Comparison of ENCODE assay signal across 15 mouse cellular contexts in the genomic region with DNA sequence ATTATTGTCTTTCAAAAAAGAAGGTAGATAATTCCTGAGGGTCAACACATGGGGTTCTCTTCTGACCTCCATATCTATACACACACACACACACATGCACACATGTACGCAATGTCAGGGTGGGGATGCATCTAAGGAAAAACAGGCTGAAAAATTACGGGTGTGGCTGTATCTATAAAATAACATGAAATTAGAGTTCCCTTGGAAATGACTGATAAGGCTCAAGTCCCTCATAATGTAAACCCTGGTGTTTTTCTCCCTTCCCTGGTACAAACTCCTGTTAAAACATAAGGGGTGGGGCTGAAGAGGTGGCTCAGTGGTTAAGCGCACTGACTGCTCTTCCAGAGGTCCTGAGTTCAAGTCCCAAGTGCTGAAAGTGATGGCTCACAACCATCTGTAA. TPM values are rescaled to one million over a fixed set of nuclear protein-coding genes. Genes with fewer than 3 reads are reported as not detected.
DNase-seq lines count a peak whose midpoint lies in the region; ATAC-seq and TF ChIP-seq lines count a peak whose summit lies in the region.
"Had no signal": no experiment of that assay in that cellular context is flagged by ENCODE, and none has a peak within 500 bp of the region (broad histone marks: within the 10 kb centered on the region; RNA-seq: fewer than 3 reads in every experiment).

No protein-coding gene starts in this region.

- H3K4me2 ChIP-seq in intestine, embryonic 15.5 days (replicated peaks) = peak overlapping the region; percentile 58; the same call in 1 of the 2 replicates
- no peak overlapping the region for H3K4me2 ChIP-seq in intestine, embryonic 16.5 days (ENCODE audit: low read depth, low read length)
- no peak overlapping the region; the same call in 1 of the 2 replicates for H3K4me2 ChIP-seq in liver, embryonic 16.5 days (ENCODE audit: low read depth, low read length)

- no peaks in the 10 kb centered on the region for H3K36me3 ChIP-seq in intestine, embryonic 15.5 days
- H3K36me3 ChIP-seq in intestine, embryonic 16.5 days (ENCODE audit: control insufficient read depth, insufficient read depth, low read length) = no peaks in the 10 kb centered on the region
- H3K36me3 ChIP-seq in E14TG2a.4 (ENCODE audit: insufficient read depth, low read length) = peaks cover 31% of the 10 kb centered on the region
- H3K36me3 ChIP-seq in liver, embryonic 16.5 days (ENCODE audit: control insufficient read depth, insufficient read depth) = no peaks in the 10 kb centered on the region

- H3K4me3 ChIP-seq in intestine, embryonic 15.5 days (replicated peaks) = no peak overlapping the region
- no peak overlapping the region for H3K4me3 ChIP-seq in intestine, embryonic 16.5 days (ENCODE audit: low read length)
- H3K4me3 ChIP-seq in E14TG2a.4 (replicated peaks; ENCODE audit: low read length) = peak overlapping the region; percentile 26
- H3K4me3 ChIP-seq in liver, embryonic 16.5 days (ENCODE audit: low read depth, low read length) = no peak overlapping the region

- no peak for ATAC-seq in intestine, embryonic 15.5 days
- ATAC-seq in intestine, embryonic 16.5 days = no peak
- peak; percentile 48 for ATAC-seq in liver, embryonic 16.5 days (ENCODE audit: low read depth)
- ATAC-seq: lung, postnatal 0 days had no signal

- H3K27me3 ChIP-seq in intestine, embryonic 15.5 days (replicated peaks) = no peaks in the 10 kb centered on the region
- no peaks in the 10 kb centered on the region for H3K27me3 ChIP-seq in intestine, embryonic 16.5 days (replicated peaks; ENCODE audit: control insufficient read depth, insufficient read depth, low read length)
- no peaks in the 10 kb centered on the region for H3K27me3 ChIP-seq in E14TG2a.4 (ENCODE audit: insufficient read depth, low read length)
- no peaks in the 10 kb centered on the region for H3K27me3 ChIP-seq in liver, embryonic 16.5 days (ENCODE audit: control insufficient read depth, insufficient read depth, low read depth, low read length)

- no peaks in the 10 kb centered on the region for H3K4me1 ChIP-seq in intestine, embryonic 15.5 days (replicated peaks)
- H3K4me1 ChIP-seq in intestine, embryonic 16.5 days (ENCODE audit: control insufficient read depth, insufficient read depth, low read length) = peaks cover 11% of the 10 kb centered on the region; the same call in 1 of the 2 replicates
- H3K4me1 ChIP-seq in E14TG2a.4 (replicated peaks; ENCODE audit: low read depth, low read length) = peaks cover 50% of the 10 kb centered on the region
- peaks cover 23% of the 10 kb centered on the region for H3K4me1 ChIP-seq in liver, embryonic 16.5 days (ENCODE audit: control insufficient read depth, low read depth, low read length)

- H3K9ac ChIP-seq in intestine, embryonic 15.5 days = no peak overlapping the region
- H3K9ac ChIP-seq in intestine, embryonic 16.5 days (ENCODE audit: low read depth, low read length) = no peak overlapping the region
- H3K9ac ChIP-seq in liver, embryonic 16.5 days (ENCODE audit: low read depth, low read length) = no peak overlapping the region

- H3K27ac ChIP-seq in intestine, embryonic 15.5 days = no peak overlapping the region
- H3K27ac ChIP-seq in intestine, embryonic 16.5 days (ENCODE audit: low read length) = no peak overlapping the region
- H3K27ac ChIP-seq in liver, embryonic 16.5 days (ENCODE audit: low read length) = no peak overlapping the region

- TF ChIP-seq CTCF in E14TG2a.4 (conservative IDR thresholded peaks at IDR 0.05; ENCODE audit: low read length) = no peak

- no peaks in the 10 kb centered on the region for H3K9me3 ChIP-seq in intestine, embryonic 15.5 days
- H3K9me3 ChIP-seq in intestine, embryonic 16.5 days (ENCODE audit: control insufficient read depth, low read length) = no peaks in the 10 kb centered on the region
- no peaks in the 10 kb centered on the region for H3K9me3 ChIP-seq in E14TG2a.4 (ENCODE audit: low read length)
- H3K9me3 ChIP-seq in liver, embryonic 16.5 days (replicated peaks; ENCODE audit: control insufficient read depth, low read length) = no peaks in the 10 kb centered on the region

- WGBS in intestine, embryonic 15.5 days = 87% methylated on average over 3 of the region's 3 CpGs
- WGBS in intestine, embryonic 16.5 days = 77% methylated on average over 3 of the region's 3 CpGs
- 41% methylated on average over 3 of the region's 3 CpGs for WGBS in liver, embryonic 16.5 days (ENCODE audit: insufficient replicate concordance)

- DNase-seq in c-Kit-positive CD71-positive TER-119-positive erythroid progenitor cells, embryonic 14.5 days (ENCODE audit: low spot score) = peak; percentile 59
- DNase-seq in urinary bladder, postnatal 10 days (ENCODE audit: low spot score) = no peak
- no peak for DNase-seq in B cell, adult 2 months
- DNase-seq: adrenal gland, adult 8-10 months; gastrocnemius, postnatal 10 days; heart, postnatal 4 days; kidney, adult 9 months; right cerebral cortex, postnatal 4 days; thymus, postnatal 14 days had no signal

RNA-seq across cellular contexts. Expression of a gene that starts 1.7 kb away (rescaled TPM):
- polyA plus RNA-seq in intestine, embryonic 15.5 days (2015; fragmentation: Nextera tagmentation; extraction: Ambion mirVana) = 131 and 142 TPM in 2 replicates
- 168 and 189 TPM in 2 replicates for polyA plus RNA-seq in intestine, embryonic 16.5 days (2015; fragmentation: Nextera tagmentation; extraction: Ambion mirVana)
- polyA plus RNA-seq in liver, embryonic 16.5 days (2015; fragmentation: Nextera tagmentation; extraction: Ambion mirVana) = 47.5 and 48.6 TPM in 2 replicates

RNA-seq across cellular contexts. Expression of a gene that starts 13.1 kb away (rescaled TPM):
- not detected in 2 replicates for polyA plus RNA-seq in intestine, embryonic 15.5 days (2015; fragmentation: Nextera tagmentation; extraction: Ambion mirVana)
- polyA plus RNA-seq in intestine, embryonic 16.5 days (2015; fragmentation: Nextera tagmentation; extraction: Ambion mirVana) = not detected in 2 replicates
- not detected in 2 replicates for polyA plus RNA-seq in liver, embryonic 16.5 days (2015; fragmentation: Nextera tagmentation; extraction: Ambion mirVana)
- polyA plus RNA-seq: cortical plate, adult 2 months; lung, postnatal 0 days had no signal

RNA-seq across cellular contexts. Expression of a gene that starts 16.5 kb away (rescaled TPM):
- 12.4 and 13.9 TPM in 2 replicates for polyA plus RNA-seq in intestine, embryonic 15.5 days (2015; fragmentation: Nextera tagmentation; extraction: Ambion mirVana)
- polyA plus RNA-seq in intestine, embryonic 16.5 days (2015; fragmentation: Nextera tagmentation; extraction: Ambion mirVana) = 9.8 and 10.1 TPM in 2 replicates
- polyA plus RNA-seq in liver, embryonic 16.5 days (2015; fragmentation: Nextera tagmentation; extraction: Ambion mirVana) = 3.0 and 3.4 TPM in 2 replicates

RNA-seq across cellular contexts. Expression of a gene that starts 45.6 kb away (rescaled TPM):
- 27.8 and 29.0 TPM in 2 replicates for polyA plus RNA-seq in intestine, embryonic 15.5 days (2015; fragmentation: Nextera tagmentation; extraction: Ambion mirVana)
- 27.5 and 27.6 TPM in 2 replicates for polyA plus RNA-seq in intestine, embryonic 16.5 days (2015; fragmentation: Nextera tagmentation; extraction: Ambion mirVana)
- polyA plus RNA-seq in liver, embryonic 16.5 days (2015; fragmentation: Nextera tagmentation; extraction: Ambion mirVana) = 18.3 and 21.7 TPM in 2 replicates
